Mouse (Mus musculus) heart, embryonic 14.5 days (tissue): ENCODE measurements around the gene Coq9. TPM values are rescaled to one million over a fixed set of nuclear protein-coding genes. Genes with fewer than 3 reads are reported as not detected.

ENCODE experiments used
- ATAC-seq: fragments of 200-750 bp; cut with Nextera tagmentation; 2 replicates; pipeline ENCODE4 v1.8.0; 2017; ENCODE audit warnings: low read depth, moderate TSS enrichment; ENCODE audit not compliant: insufficient number of reproducible peaks, insufficient read depth, low FRiP score
- H3K27ac ChIP-seq, 2 experiments: fragments of 200-500 bp in 1 of 2; fragments of 300-500 bp in 1 of 2; sonication (generic) in 1 of 2; replicated peaks in 1 of 2; 2 replicates each; pipeline ENCODE4 v1.5.1; 2012 to 2014; ENCODE audit warnings: low read depth in 2 of 2, low read length in 2 of 2, control low read depth in 1 of 2, mild to moderate bottlenecking in 1 of 2, mixed read lengths in 1 of 2; ENCODE audit not compliant: control insufficient read depth in 1 of 2, insufficient read depth in 1 of 2
- H3K27me3 ChIP-seq: fragments of 300-500 bp; sonication (generic); 2 replicates; pipeline ENCODE4 v1.6.1; 2014; ENCODE audit warnings: mild to moderate bottlenecking, low read length, control low read depth; ENCODE audit not compliant: control insufficient read depth, insufficient read depth
- H3K36me3 ChIP-seq: fragments of 300-500 bp; sonication (generic); 2 replicates; pipeline ENCODE4 v1.6.1; 2014; ENCODE audit warnings: mild to moderate bottlenecking, control low read depth, low read length, mixed read lengths; ENCODE audit not compliant: control insufficient read depth, insufficient read depth
- H3K4me1 ChIP-seq, 2 experiments: fragments of 200-500 bp in 1 of 2; fragments of 300-500 bp in 1 of 2; sonication (generic) in 1 of 2; 2 replicates each; pipeline ENCODE4 v1.6.1; 2012 to 2014; ENCODE audit warnings: low read length in 2 of 2, control low read depth in 1 of 2, mixed read lengths in 1 of 2; ENCODE audit not compliant: control insufficient read depth in 2 of 2, insufficient read depth in 2 of 2
- H3K4me2 ChIP-seq: fragments of 300-500 bp; sonication (generic); 2 replicates; pipeline ENCODE4 v1.6.1; 2014; ENCODE audit warnings: mild to moderate bottlenecking, low read length
- H3K4me3 ChIP-seq, 2 experiments: fragments of 200-500 bp in 1 of 2; fragments of 300-500 bp in 1 of 2; sonication (generic) in 1 of 2; 2 replicates each; pipeline ENCODE4 v1.5.1; 2012 to 2014; ENCODE audit warnings: low read length in 2 of 2, mild to moderate bottlenecking in 2 of 2, control low read depth in 1 of 2, low read depth in 1 of 2, moderate library complexity in 1 of 2; ENCODE audit not compliant: control insufficient read depth in 1 of 2, insufficient read depth in 1 of 2
- H3K9ac ChIP-seq: fragments of 300-500 bp; sonication (generic); 2 replicates; pipeline ENCODE4 v1.6.1; 2014; ENCODE audit warnings: mild to moderate bottlenecking, low read length
- H3K9me3 ChIP-seq: fragments of 300-500 bp; sonication (generic); 2 replicates; pipeline ENCODE4 v1.6.1; 2016; ENCODE audit warnings: low read length, control low read depth; ENCODE audit not compliant: control insufficient read depth
- WGBS: fragments of 180-500 bp; shearing (Covaris S2); extraction: QIAGEN DNeasy Blood & Tissue Kit; methylation state at CpG from one replicate; pipeline ENCODE4 v1.1.7; 2014; 5-methylcytosine and 5-hydroxymethylcytosine counted together
- polyA plus RNA-seq: library from polyadenylated mRNA; unstranded; fragments of >200 nt; fragmentation: Nextera tagmentation; extraction: Ambion mirVana; gene quantifications from 2 replicates; pipeline ENCODE4 v1.2.1, GENCODE M21; 2014

The Coq9 gene
- polyA plus RNA-seq, 1 experiment from 2014 or later, result 181 TPM

DNA sequence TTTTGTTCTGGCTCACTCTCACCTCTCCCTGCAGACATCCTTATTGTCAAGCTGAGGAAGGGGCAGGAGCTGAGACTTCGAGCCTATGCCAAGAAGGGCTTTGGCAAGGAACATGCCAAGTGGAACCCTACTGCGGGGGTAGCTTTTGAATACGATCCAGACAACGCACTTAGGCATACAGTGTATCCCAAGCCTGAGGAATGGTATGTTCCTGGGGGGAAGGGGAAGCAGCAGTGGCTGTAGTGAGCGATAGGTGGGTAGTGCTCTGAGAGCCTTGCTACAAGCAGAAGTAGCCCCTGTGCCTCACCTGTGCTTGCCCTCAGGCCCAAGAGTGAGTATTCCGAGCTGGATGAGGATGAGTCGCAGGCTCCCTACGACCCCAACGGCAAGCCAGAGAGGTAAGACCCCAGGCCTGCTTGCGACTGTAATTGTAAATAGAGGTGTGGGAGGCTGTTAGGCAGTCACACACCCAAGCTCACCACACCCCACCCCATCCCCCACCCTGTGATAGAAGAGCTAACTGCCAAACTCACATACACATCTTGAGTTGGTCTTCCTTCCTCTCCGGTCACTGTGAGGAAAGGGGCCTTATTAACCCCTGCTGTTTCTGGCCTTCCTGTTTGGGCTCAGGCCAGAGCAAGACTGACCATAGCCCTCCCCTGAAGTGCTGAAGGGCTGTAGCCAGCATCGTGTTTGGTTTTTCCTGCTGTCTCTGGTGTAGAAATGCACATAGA, 24.5 kb downstream of the Coq9 start:
- no peak overlapping the region for H3K4me2 ChIP-seq
- peaks cover 0 to 9% of the 10 kb centered on the region in 2 experiments; a peak in 1 of 4 replicates for H3K4me1 ChIP-seq
- no peak overlapping the region for H3K9ac ChIP-seq
- peak; percentile 13; the same call in 1 of the 2 replicates for ATAC-seq
- H3K9me3 ChIP-seq, result no peaks in the 10 kb centered on the region
- H3K27ac ChIP-seq, result peak overlapping the region; percentile 62 to 63; a peak in 2 of 4 replicates
- no peaks in the 10 kb centered on the region for H3K27me3 ChIP-seq
- WGBS, result 72% methylated on average over 12 of the region's 12 CpGs
- H3K4me3 ChIP-seq, result no peak overlapping the region
- peaks cover 88% of the 10 kb centered on the region for H3K36me3 ChIP-seq

DNA sequence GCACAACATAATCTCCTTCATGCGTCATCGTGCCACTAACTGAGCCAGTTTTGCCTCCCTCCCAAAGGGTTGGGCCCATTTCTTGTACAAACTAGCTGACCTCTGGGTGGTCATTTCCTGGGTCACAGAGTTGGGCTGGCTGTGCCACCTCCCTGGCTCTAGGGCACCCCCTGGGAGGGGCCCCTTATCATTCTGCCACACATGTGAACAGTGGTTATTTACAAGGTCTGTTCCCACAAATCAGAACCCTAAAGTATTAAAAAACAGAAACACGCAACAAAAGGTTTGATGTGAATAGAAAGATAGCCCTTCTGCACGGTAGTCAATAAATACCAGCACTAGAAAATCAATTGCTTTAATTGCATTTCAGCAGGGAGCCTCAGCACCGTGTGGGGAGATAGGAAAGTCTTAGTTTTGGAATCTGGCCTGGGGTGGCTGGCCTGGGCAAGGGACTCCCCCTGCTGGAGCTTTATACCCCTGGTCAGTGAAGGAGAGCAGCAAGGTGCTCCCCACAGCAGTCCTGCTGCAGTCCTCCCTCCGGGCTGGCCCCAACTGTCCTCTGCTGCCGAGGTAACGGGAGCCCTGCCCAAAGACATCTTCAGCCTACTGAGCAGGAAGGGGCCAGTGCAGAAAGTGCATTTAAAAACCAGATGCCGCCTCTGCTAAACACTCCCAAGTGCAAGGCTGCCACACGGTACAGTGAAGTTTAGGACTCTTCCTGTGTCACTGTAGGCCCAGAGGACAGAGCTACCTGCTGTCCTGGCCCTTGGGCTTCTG, 26.0 kb downstream of the Coq9 start:
- no peak for ATAC-seq
- H3K4me3 ChIP-seq, result no peak overlapping the region
- H3K4me2 ChIP-seq, result no peak overlapping the region
- WGBS, result 62% methylated on average over 10 of the region's 10 CpGs
- peaks cover 87% of the 10 kb centered on the region for H3K36me3 ChIP-seq
- no peak overlapping the region for H3K27ac ChIP-seq
- H3K9me3 ChIP-seq, result no peaks in the 10 kb centered on the region
- no peaks in the 10 kb centered on the region for H3K27me3 ChIP-seq
- H3K9ac ChIP-seq, result no peak overlapping the region
- peaks cover 7 to 11% of the 10 kb centered on the region in 2 experiments for H3K4me1 ChIP-seq

- Histone ChIP-seq H3K4me1 (peaks cover 16 to 22% of the 10 kb centered on the region in 2 experiments), H3K9ac (no peak overlapping the region), H3K36me3 (peaks cover 77% of the 10 kb centered on the region), H3K27me3 (no peaks in the 10 kb centered on the region), H3K9me3 (no peaks in the 10 kb centered on the region), H3K27ac (no peak overlapping the region), H3K4me2 (no peak overlapping the region), H3K4me3 (no peak overlapping the region)
- ATAC-seq, result no peak
- 81% methylated on average over 10 of the region's 10 CpGs for WGBS
Observed at GRCm38 (mm10) chr8:94865292-94865691, 27.2 kb downstream of the Coq9 start.

DNA sequence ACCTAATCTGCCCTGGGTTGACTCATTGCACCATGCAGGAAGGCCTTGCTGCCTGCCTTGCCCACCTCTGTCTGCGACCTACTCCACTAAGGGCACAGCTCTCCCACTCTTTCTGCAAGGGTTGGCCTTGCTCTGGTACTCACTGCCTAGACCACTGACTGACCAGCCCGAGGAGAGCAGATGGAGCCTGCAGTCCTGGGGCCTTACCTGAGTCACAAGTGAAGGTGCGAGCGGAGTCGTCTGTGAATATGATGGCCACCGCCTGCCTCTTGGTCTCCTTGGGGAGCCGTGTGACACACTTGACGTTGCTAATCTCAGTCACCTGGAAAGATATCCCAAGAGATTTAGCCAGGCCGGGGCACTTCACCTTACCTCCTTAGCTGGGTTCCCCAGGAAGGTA, 28.8 kb downstream of the Coq9 start:
- ATAC-seq, result no peak
- H3K36me3 ChIP-seq, result peaks cover 64% of the 10 kb centered on the region

DNA sequence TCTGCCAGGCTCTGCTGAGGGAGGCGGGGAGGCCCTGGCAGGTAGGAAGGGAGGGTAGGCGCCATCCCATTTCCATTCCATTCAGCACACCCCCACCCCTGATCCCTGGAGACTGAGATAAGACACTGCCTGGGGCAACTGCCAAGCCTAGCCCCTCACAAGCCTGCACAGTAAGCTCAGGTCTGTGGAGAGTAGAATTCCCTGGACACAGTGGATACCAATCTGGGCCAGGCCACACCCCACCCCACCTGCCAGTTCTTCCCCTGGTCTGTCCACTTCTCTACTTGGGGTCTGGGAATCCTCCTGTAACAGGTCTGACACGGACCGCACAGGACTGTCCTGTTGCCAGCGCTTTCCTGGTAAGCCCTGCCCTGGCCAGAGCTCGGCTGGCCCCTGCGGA, 31.0 kb downstream of the Coq9 start:
- peak; percentile 10; the same call in 1 of the 2 replicates for ATAC-seq
- 0 out of 4 replicates have a peak overlapping the region, but pooled peaks of 1 of the 2 experiments have one; percentile 37 for H3K27ac ChIP-seq
- H3K9ac ChIP-seq, result peak overlapping the region; percentile 57
- no peak overlapping the region for H3K4me3 ChIP-seq
- peaks cover 33 to 46% of the 10 kb centered on the region in 2 experiments for H3K4me1 ChIP-seq
- peaks cover 42% of the 10 kb centered on the region for H3K36me3 ChIP-seq
- WGBS, result 38% methylated on average over 7 of the region's 7 CpGs
- H3K9me3 ChIP-seq, result no peaks in the 10 kb centered on the region
- H3K27me3 ChIP-seq, result no peaks in the 10 kb centered on the region
- peak overlapping the region; percentile 71 for H3K4me2 ChIP-seq

More for the DNA sequence above, 28.8 kb downstream of the Coq9 start:
- no peak overlapping the region for H3K4me2 ChIP-seq
- no peaks in the 10 kb centered on the region for H3K9me3 ChIP-seq
- WGBS, result 82% methylated on average over 9 of the region's 9 CpGs
- H3K27ac ChIP-seq, result no peak overlapping the region
- H3K27me3 ChIP-seq, result no peaks in the 10 kb centered on the region
- H3K9ac ChIP-seq, result no peak overlapping the region
- H3K4me3 ChIP-seq, result no peak overlapping the region
- H3K4me1 ChIP-seq, result peaks cover 29 to 36% of the 10 kb centered on the region in 2 experiments

- Histone ChIP-seq H3K27ac (0 out of 4 replicates have a peak overlapping the region, but pooled peaks of 1 of the 2 experiments have one; percentile 17), H3K27me3 (no peaks in the 10 kb centered on the region), H3K36me3 (peaks cover 34% of the 10 kb centered on the region), H3K9ac (peak overlapping the region; percentile 57), H3K4me3 (peak overlapping the region in 1 of 2 experiments; percentile 42; a peak in 1 of 4 replicates), H3K4me1 (peaks cover 35 to 54% of the 10 kb centered on the region in 2 experiments), H3K9me3 (no peaks in the 10 kb centered on the region), H3K4me2 (peak overlapping the region; percentile 71)
- 48% methylated on average over 4 of the region's 4 CpGs for WGBS
- ATAC-seq, result no peak
Observed at GRCm38 (mm10) chr8:94870003-94870402, 31.9 kb downstream of the Coq9 start.

- peaks cover 28% of the 10 kb centered on the region for H3K36me3 ChIP-seq
- H3K27ac ChIP-seq, result peak overlapping the region in 1 of 2 experiments; percentile 17; a peak in 1 of 4 replicates
- H3K9me3 ChIP-seq, result no peaks in the 10 kb centered on the region
- peak overlapping the region; percentile 36 to 42 for H3K4me3 ChIP-seq
- peak overlapping the region; percentile 71 for H3K4me2 ChIP-seq
- no peak for ATAC-seq
- H3K4me1 ChIP-seq, result peaks cover 40 to 60% of the 10 kb centered on the region in 2 experiments
- 19% methylated on average over 22 of the region's 22 CpGs for WGBS
- peak overlapping the region; percentile 57 for H3K9ac ChIP-seq
- no peaks in the 10 kb centered on the region for H3K27me3 ChIP-seq
Observed at GRCm38 (mm10) chr8:94870474-94871107, 32.5 kb downstream of the Coq9 start.
